In the genomic region with DNA sequence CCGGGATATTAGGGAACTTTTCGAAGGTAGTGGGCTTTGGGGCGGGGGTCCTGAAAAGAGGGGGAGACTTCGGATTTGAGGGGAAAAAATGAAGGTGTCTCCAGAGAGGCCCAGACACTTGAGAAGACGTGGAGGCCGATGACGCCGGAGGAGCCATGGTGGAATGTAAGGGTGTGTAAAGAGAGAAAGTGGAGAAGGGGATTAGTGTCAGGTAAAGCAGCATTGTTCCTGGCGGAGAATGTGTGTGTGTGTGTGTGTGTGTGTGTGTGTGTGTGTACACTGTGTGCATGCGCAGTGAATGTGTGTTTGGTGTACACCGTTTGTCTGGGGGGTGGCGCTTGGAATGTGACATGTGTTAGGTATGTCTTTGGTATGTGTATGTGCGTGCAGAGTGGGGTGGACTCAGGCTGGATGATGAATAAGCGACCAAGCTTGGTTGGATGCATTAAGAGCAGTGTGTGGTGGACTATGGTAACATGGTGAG, we compare ENCODE assay signal across 8 mouse cellular contexts. TPM values are rescaled to one million over a fixed set of nuclear protein-coding genes. Genes with fewer than 3 reads are reported as not detected.
DNase-seq lines count a peak whose midpoint lies in the region; ATAC-seq and TF ChIP-seq lines count a peak whose summit lies in the region.

No protein-coding gene starts in this region.

- H3K36me3 ChIP-seq in hindbrain, embryonic 15.5 days, result peaks cover 8% of the 10 kb centered on the region
- H3K36me3 ChIP-seq in liver, adult 2 months (ENCODE audit: control insufficient read depth, insufficient read depth, low read length), result peaks cover 10% of the 10 kb centered on the region
- H3K36me3 ChIP-seq in myocyte (ENCODE audit: control insufficient read depth, insufficient read depth), result no peaks in the 10 kb centered on the region

- peak overlapping the region; percentile 17 for H3ac ChIP-seq in myocyte (ENCODE audit: control insufficient read depth, insufficient read length)

- H3K9ac ChIP-seq in hindbrain, embryonic 15.5 days, result peak overlapping the region; percentile 86
- peak overlapping the region; percentile 88 for H3K9ac ChIP-seq in liver, adult 2 months (ENCODE audit: low read depth, low read length)

- peak; percentile 54 for ATAC-seq in hindbrain, embryonic 15.5 days (ENCODE audit: low FRiP score, low read depth)

- peak; percentile 28 to 29 for DNase-seq in lung, adult 18-20 months
- DNase-seq in lung, postnatal 25 days (ENCODE audit: low spot score), result no peak
- peak; percentile 11 for DNase-seq in adrenal gland, postnatal 25 days
- peak; percentile 40 for DNase-seq in liver, adult 2 months (ENCODE audit: extremely low read depth, low read depth, low spot score)
- DNase-seq in thymus, postnatal 4 days, result peak; percentile 33

- peak; percentile 59 for TF ChIP-seq POLR2A in embryonic fibroblast, embryonic 13.5 days (IDR thresholded peaks at IDR 0.05; ENCODE audit: low read depth, low read length)
- no peak for TF ChIP-seq POLR2A in liver, adult 2 months (IDR thresholded peaks at IDR 0.05; ENCODE audit: extremely low read depth, insufficient read depth, low read length)
- TF ChIP-seq POLR2A in myocyte (IDR thresholded peaks at IDR 0.05; ENCODE audit: insufficient read length, low read depth), result no peak

- H3K9me3 ChIP-seq in hindbrain, embryonic 15.5 days, result no peaks in the 10 kb centered on the region

- no peak for TF ChIP-seq CTCF in embryonic fibroblast, embryonic 13.5 days (IDR thresholded peaks at IDR 0.05; ENCODE audit: borderline replicate concordance, insufficient read depth, low read length)
- no peak for TF ChIP-seq CTCF in liver, adult 2 months (IDR thresholded peaks at IDR 0.05; ENCODE audit: low read depth, low read length)

- peaks cover 4% of the 10 kb centered on the region; the same call in 1 of the 2 replicates for H3K79me2 ChIP-seq in liver, adult 2 months (ENCODE audit: control insufficient read depth, insufficient read depth, low read length)
- no peaks in the 10 kb centered on the region for H3K79me2 ChIP-seq in myocyte (ENCODE audit: control insufficient read depth, insufficient read depth)

- no peaks in the 10 kb centered on the region for H3K27me3 ChIP-seq in hindbrain, embryonic 15.5 days
- no peaks in the 10 kb centered on the region for H3K27me3 ChIP-seq in liver, adult 2 months (ENCODE audit: control insufficient read depth, insufficient read depth, low read length)
- no peaks in the 10 kb centered on the region for H3K27me3 ChIP-seq in myocyte (ENCODE audit: control insufficient read depth, insufficient read depth, insufficient read length)

- peak overlapping the region; percentile 65 for H3K4me2 ChIP-seq in hindbrain, embryonic 15.5 days
- peak overlapping the region; percentile 56 for H3K4me2 ChIP-seq in myocyte (ENCODE audit: low read depth)

- H3K4me3 ChIP-seq in embryonic fibroblast, embryonic 13.5 days (ENCODE audit: insufficient read depth, low read length), result peak overlapping the region; percentile 82
- peak overlapping the region; percentile 69 for H3K4me3 ChIP-seq in hindbrain, embryonic 15.5 days
- peak overlapping the region; percentile 83 for H3K4me3 ChIP-seq in liver, adult 2 months (ENCODE audit: insufficient read depth, low read depth, low read length)
- peak overlapping the region; percentile 63 for H3K4me3 ChIP-seq in myocyte

- peak overlapping the region; percentile 78 for H3K27ac ChIP-seq in embryonic fibroblast, embryonic 13.5 days (ENCODE audit: insufficient read depth, low read length)
- peak overlapping the region; percentile 87 for H3K27ac ChIP-seq in hindbrain, embryonic 15.5 days (replicated peaks)
- peak overlapping the region; percentile 58 for H3K27ac ChIP-seq in liver, adult 2 months (replicated peaks; ENCODE audit: insufficient read depth, low read depth, low read length)

- 0 out of 2 replicates have a peak, but pooled peaks cover 3% of the 10 kb centered on the region for H3K4me1 ChIP-seq in embryonic fibroblast, embryonic 13.5 days (ENCODE audit: control insufficient read depth, insufficient read depth, low read length)
- peaks cover 18% of the 10 kb centered on the region for H3K4me1 ChIP-seq in hindbrain, embryonic 15.5 days (replicated peaks)
- peaks cover 8% of the 10 kb centered on the region; the same call in 1 of the 2 replicates for H3K4me1 ChIP-seq in liver, adult 2 months (ENCODE audit: control insufficient read depth, insufficient read depth, low read length)

- WGBS in hindbrain, embryonic 15.5 days, result 26% methylated on average over 14 of the region's 14 CpGs
- WGBS in liver, adult 2 months, result under 1% methylated on average over 14 of the region's 14 CpGs

TF ChIP-seq in myocyte, 11 proteins besides CTCF, POLR2A, EP300 and RAD21:
- TF ChIP-seq TCF12 (IDR thresholded peaks at IDR 0.05; ENCODE audit: insufficient read depth, poor library complexity, severe bottlenecking) (no peak), POLR2AphosphoS2 (IDR thresholded peaks at IDR 0.05; ENCODE audit: insufficient read length, low read depth) (no peak), MYOG (IDR thresholded peaks at IDR 0.05; ENCODE audit: control insufficient read depth in 1 of 3, insufficient read depth in 1 of 3, insufficient read length in 2 of 3, low read depth in 2 of 3) (no peak), REST (IDR thresholded peaks at IDR 0.05; ENCODE audit: insufficient read depth, insufficient read length) (no peak), USF1 (IDR thresholded peaks at IDR 0.05; ENCODE audit: low read depth) (no peak), SRF (IDR thresholded peaks at IDR 0.05; ENCODE audit: control insufficient read depth, insufficient read length, low read depth) (no peak), CEBPB (IDR thresholded peaks at IDR 0.05; ENCODE audit: insufficient read depth, poor library complexity, severe bottlenecking) (no peak), MYOD1 (IDR thresholded peaks at IDR 0.05; ENCODE audit: control insufficient read depth in 1 of 3, insufficient read length in 2 of 3, low read depth in 2 of 3) (no peak), TCF3 (IDR thresholded peaks at IDR 0.05; ENCODE audit: insufficient read length, low read depth) (no peak), MAX (IDR thresholded peaks at IDR 0.05; ENCODE audit: low read depth) (no peak), E2F4 (IDR thresholded peaks at IDR 0.05; ENCODE audit: insufficient read depth) (no peak)
TF ChIP-seq in myocyte: peak in this region for 0.

RNA-seq across cellular contexts. Expression of a gene that starts 0.9 kb away (rescaled TPM):
- total RNA-seq in adrenal gland, postnatal 25 days (2021), result 472 and 534 TPM in 2 replicates
- polyA plus RNA-seq in embryonic fibroblast, embryonic 13.5 days (2011; ENCODE audit: insufficient read length, low read depth, missing spikeins), result 200 and 205 TPM in 2 replicates
- polyA plus RNA-seq in hindbrain, embryonic 15.5 days (2015; fragmentation: Nextera tagmentation; extraction: Ambion mirVana), result 607 and 612 TPM in 2 replicates
- total RNA-seq in liver, adult 2 months (2014; rRNA removed), result 1,285 and 1,377 TPM in 2 replicates
- polyA plus RNA-seq in liver, adult 2 months (2012; rRNA removed), result 669 and 710 TPM in 2 replicates
- polyA plus RNA-seq in myocyte (2012; fragmentation: generic; extraction: Trizol), result 43.9 TPM

RNA-seq across cellular contexts. Expression of a gene that starts 46.3 kb away (rescaled TPM):
- total RNA-seq in adrenal gland, postnatal 25 days (2021), result 9.7 and 11.1 TPM in 2 replicates
- polyA plus RNA-seq in embryonic fibroblast, embryonic 13.5 days (2011; ENCODE audit: insufficient read length, low read depth, missing spikeins), result 3.9 and 4.2 TPM in 2 replicates
- 6.1 and 6.3 TPM in 2 replicates for polyA plus RNA-seq in hindbrain, embryonic 15.5 days (2015; fragmentation: Nextera tagmentation; extraction: Ambion mirVana)
- total RNA-seq in liver, adult 2 months (2014; rRNA removed), result 1.5 and 1.9 TPM in 2 replicates
- polyA plus RNA-seq in liver, adult 2 months (2012; rRNA removed), result 0.48 and 0.55 TPM in 2 replicates
- polyA plus RNA-seq in myocyte (2012; fragmentation: generic; extraction: Trizol), result 0.32 TPM
